Mouse (Mus musculus): ENCODE results near the gene Rad21l. TPM values are rescaled to one million over a fixed set of nuclear protein-coding genes. Genes with fewer than 3 reads are reported as not detected.

The Rad21l gene
- polyA plus RNA-seq, 1 experiment, result not detected

DNA sequence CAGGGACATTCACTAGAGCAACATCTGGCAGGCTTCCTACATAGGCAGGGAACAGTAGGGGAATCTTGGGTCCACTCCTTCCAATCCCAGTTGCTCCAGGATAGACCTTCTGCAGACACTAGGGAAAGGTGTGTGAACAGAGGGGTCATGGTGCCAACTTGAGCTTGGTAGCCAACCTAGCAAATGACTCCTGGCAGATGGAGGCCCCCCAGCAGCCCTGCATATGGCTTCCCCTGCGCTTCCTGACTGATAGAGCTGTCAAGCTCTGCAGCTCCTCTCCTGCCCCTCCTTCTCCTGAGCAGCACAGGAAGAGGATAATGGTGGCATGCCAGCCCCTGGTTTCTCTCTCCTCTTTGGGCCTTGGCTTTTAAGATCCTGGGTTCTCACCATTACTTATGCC, 59.9 kb downstream of the Rad21l start:
- Histone ChIP-seq H3K79me2 (ENCODE audit: control insufficient read depth, insufficient read depth) (no peaks in the 10 kb centered on the region), H3K36me3 (ENCODE audit: control insufficient read depth, insufficient read depth) (no peaks in the 10 kb centered on the region), H3K27me3 (ENCODE audit: control insufficient read depth, insufficient read depth, insufficient read length) (peaks cover 31% of the 10 kb centered on the region), H3ac (ENCODE audit: control insufficient read depth, insufficient read length, low read depth) (no peak overlapping the region), H3K4me3 (ENCODE audit: insufficient read depth, poor library complexity, severe bottlenecking) (no peak overlapping the region), H3K79me3 (ENCODE audit: low read depth) (no peaks in the 10 kb centered on the region)
- TF ChIP-seq CTCF (IDR thresholded peaks at IDR 0.05; ENCODE audit: control insufficient read depth, insufficient read depth, insufficient read length), result no peak
- no peak for TF ChIP-seq CEBPB (IDR thresholded peaks at IDR 0.05; ENCODE audit: low read depth)
- TF ChIP-seq MYOG (IDR thresholded peaks at IDR 0.05; ENCODE audit: control insufficient read depth, extremely low read depth, insufficient read length), result no peak
- no peak for TF ChIP-seq FOSL1 (IDR thresholded peaks at IDR 0.05; ENCODE audit: insufficient read depth, low read length, poor library complexity, severe bottlenecking)
- TF ChIP-seq MYOD1 (IDR thresholded peaks at IDR 0.05; ENCODE audit: control insufficient read depth, insufficient read length, low read depth), result no peak
- no peak for TF ChIP-seq MAX (IDR thresholded peaks at IDR 0.05)
- TF ChIP-seq USF1 (IDR thresholded peaks at IDR 0.05; ENCODE audit: low read depth), result no peak

DNA sequence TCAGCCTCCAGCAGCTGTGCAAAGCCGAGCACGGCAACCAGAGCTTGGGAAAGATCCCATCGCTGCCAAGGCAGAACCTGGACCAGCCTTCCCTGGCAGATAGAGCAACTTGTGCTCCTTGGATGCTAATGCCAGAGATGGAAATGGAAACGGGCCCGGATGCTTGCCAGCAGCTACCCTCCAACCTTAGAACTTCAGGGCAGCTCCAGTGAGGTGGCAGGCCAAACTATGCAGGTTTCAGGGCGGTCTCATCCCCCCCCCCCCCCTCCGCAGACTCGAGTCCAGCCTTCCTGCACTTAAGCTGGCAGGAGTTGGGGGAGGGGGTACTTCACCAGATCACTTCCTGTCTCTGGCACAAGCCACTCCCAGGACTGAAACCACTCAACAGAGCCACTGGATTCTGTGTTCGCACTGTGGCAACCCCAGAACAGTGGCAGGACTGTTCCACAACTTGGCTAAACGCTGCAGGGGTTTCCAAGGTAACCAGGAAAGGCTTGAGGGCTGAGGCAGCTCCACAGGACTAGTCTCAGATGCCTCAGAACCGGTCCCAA, 62.8 kb downstream of the Rad21l start:
- Histone ChIP-seq H3K79me3 (ENCODE audit: low read depth) (no peaks in the 10 kb centered on the region), H3K27me3 (ENCODE audit: control insufficient read depth, insufficient read depth, insufficient read length) (peaks cover 59% of the 10 kb centered on the region), H3K36me3 (ENCODE audit: control insufficient read depth, insufficient read depth) (no peaks in the 10 kb centered on the region), H3ac (ENCODE audit: control insufficient read depth, insufficient read length, low read depth) (no peak overlapping the region), H3K79me2 (ENCODE audit: control insufficient read depth, insufficient read depth) (no peaks in the 10 kb centered on the region), H3K4me3 (ENCODE audit: insufficient read depth, poor library complexity, severe bottlenecking) (no peak overlapping the region)
- no peak for TF ChIP-seq MYOG (IDR thresholded peaks at IDR 0.05; ENCODE audit: control insufficient read depth, extremely low read depth, insufficient read length)
- TF ChIP-seq FOSL1 (IDR thresholded peaks at IDR 0.05; ENCODE audit: insufficient read depth, low read length, poor library complexity, severe bottlenecking), result no peak
- TF ChIP-seq MYOD1 (IDR thresholded peaks at IDR 0.05; ENCODE audit: control insufficient read depth, insufficient read length, low read depth), result no peak
- no peak for TF ChIP-seq CTCF (IDR thresholded peaks at IDR 0.05; ENCODE audit: control insufficient read depth, insufficient read depth, insufficient read length)
- no peak for TF ChIP-seq MAX (IDR thresholded peaks at IDR 0.05)
- TF ChIP-seq USF1 (IDR thresholded peaks at IDR 0.05; ENCODE audit: low read depth), result no peak
- no peak for TF ChIP-seq CEBPB (IDR thresholded peaks at IDR 0.05; ENCODE audit: low read depth)

DNA sequence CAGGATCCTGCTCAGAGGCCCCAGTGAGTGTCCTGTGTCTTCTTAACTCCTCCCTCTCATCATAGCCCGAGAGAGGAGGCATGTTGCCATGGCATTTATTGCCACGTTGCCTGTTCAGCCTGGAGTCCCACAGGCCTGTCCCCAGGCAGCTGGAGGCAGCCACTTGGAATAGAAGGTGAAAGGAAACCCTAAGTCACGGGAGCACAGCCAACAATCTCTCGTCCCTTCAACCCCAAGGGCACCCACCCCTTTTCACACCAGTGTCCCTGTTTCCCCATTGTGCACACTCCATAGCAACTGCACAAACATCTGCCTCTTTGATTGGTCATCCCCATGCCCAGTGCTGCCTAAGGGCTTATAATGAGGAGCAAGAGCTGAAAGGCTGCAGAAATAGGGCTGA, 64.7 kb downstream of the Rad21l start:
- no peaks in the 10 kb centered on the region for H3K36me3 ChIP-seq (ENCODE audit: control insufficient read depth, insufficient read depth)
- H3K79me3 ChIP-seq (ENCODE audit: low read depth), result no peaks in the 10 kb centered on the region
- no peaks in the 10 kb centered on the region for H3K79me2 ChIP-seq (ENCODE audit: control insufficient read depth, insufficient read depth)
- TF ChIP-seq FOSL1 (IDR thresholded peaks at IDR 0.05; ENCODE audit: insufficient read depth, low read length, poor library complexity, severe bottlenecking) (no peak), MYOD1 (IDR thresholded peaks at IDR 0.05; ENCODE audit: control insufficient read depth, insufficient read length, low read depth) (no peak), MAX (IDR thresholded peaks at IDR 0.05) (no peak), CEBPB (IDR thresholded peaks at IDR 0.05; ENCODE audit: low read depth) (no peak), MYOG (IDR thresholded peaks at IDR 0.05; ENCODE audit: control insufficient read depth, extremely low read depth, insufficient read length) (no peak), USF1 (IDR thresholded peaks at IDR 0.05; ENCODE audit: low read depth) (no peak), CTCF (IDR thresholded peaks at IDR 0.05; ENCODE audit: control insufficient read depth, insufficient read depth, insufficient read length) (no peak)
- H3K27me3 ChIP-seq (ENCODE audit: control insufficient read depth, insufficient read depth, insufficient read length), result peaks cover 63% of the 10 kb centered on the region
- H3ac ChIP-seq (ENCODE audit: control insufficient read depth, insufficient read length, low read depth), result no peak overlapping the region
- no peak overlapping the region for H3K4me3 ChIP-seq (ENCODE audit: insufficient read depth, poor library complexity, severe bottlenecking)

DNA sequence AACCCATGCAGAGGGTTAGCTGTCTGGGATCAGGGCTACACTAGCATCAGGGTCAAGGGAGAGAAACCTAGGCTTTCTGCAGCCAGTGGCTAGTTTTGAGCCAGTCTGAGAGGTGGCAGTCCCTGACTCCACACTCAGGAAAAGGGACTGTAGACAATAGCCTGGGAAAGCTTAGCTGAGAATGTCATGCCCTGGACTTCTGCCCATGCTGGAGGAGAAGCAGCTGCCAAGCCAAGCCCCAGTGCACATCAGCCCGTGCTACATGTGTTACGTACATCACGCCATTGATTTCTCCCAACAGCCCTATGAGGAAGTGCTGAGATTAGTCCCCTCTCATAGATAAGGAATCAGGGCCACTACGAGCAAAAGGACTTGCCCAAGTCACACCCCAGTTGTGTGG, 66.2 kb downstream of the Rad21l start:
- TF ChIP-seq CTCF (IDR thresholded peaks at IDR 0.05; ENCODE audit: control insufficient read depth, insufficient read depth, insufficient read length) (no peak), MAX (IDR thresholded peaks at IDR 0.05) (no peak), CEBPB (IDR thresholded peaks at IDR 0.05; ENCODE audit: low read depth) (no peak), USF1 (IDR thresholded peaks at IDR 0.05; ENCODE audit: low read depth) (no peak), MYOG (IDR thresholded peaks at IDR 0.05; ENCODE audit: control insufficient read depth, extremely low read depth, insufficient read length) (no peak), FOSL1 (IDR thresholded peaks at IDR 0.05; ENCODE audit: insufficient read depth, low read length, poor library complexity, severe bottlenecking) (no peak), MYOD1 (IDR thresholded peaks at IDR 0.05; ENCODE audit: control insufficient read depth, insufficient read length, low read depth) (no peak)
- Histone ChIP-seq H3K4me3 (ENCODE audit: insufficient read depth, poor library complexity, severe bottlenecking) (no peak overlapping the region), H3K79me2 (ENCODE audit: control insufficient read depth, insufficient read depth) (no peaks in the 10 kb centered on the region), H3K27me3 (ENCODE audit: control insufficient read depth, insufficient read depth, insufficient read length) (peaks cover 60% of the 10 kb centered on the region), H3ac (ENCODE audit: control insufficient read depth, insufficient read length, low read depth) (no peak overlapping the region), H3K79me3 (ENCODE audit: low read depth) (no peaks in the 10 kb centered on the region), H3K36me3 (ENCODE audit: control insufficient read depth, insufficient read depth) (no peaks in the 10 kb centered on the region)

DNA sequence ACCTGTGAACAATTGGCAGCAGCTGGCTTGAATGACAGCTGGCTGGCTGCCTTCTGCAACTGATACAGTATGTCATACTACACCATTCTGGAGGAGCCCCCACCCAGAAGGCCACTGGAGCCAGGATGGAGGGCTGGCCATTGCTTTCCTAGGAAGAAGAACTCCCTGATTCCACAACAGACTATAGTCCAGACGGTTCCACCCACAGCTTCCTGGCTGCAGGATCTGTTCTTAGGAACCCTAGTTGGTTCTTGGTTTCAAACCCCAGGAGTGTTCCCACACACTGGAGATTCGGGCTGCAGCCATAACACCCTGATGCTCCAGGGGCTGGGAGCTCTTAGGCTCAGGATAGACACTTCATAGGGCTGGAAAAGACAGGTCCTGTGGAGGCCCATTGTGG, 70.3 kb downstream of the Rad21l start:
- Histone ChIP-seq H3ac (ENCODE audit: control insufficient read depth, insufficient read length, low read depth) (no peak overlapping the region), H3K4me3 (ENCODE audit: insufficient read depth, poor library complexity, severe bottlenecking) (no peak overlapping the region), H3K27me3 (ENCODE audit: control insufficient read depth, insufficient read depth, insufficient read length) (peaks cover 76% of the 10 kb centered on the region), H3K79me2 (ENCODE audit: control insufficient read depth, insufficient read depth) (no peaks in the 10 kb centered on the region), H3K36me3 (ENCODE audit: control insufficient read depth, insufficient read depth) (no peaks in the 10 kb centered on the region), H3K79me3 (ENCODE audit: low read depth) (no peaks in the 10 kb centered on the region)
- TF ChIP-seq FOSL1 (IDR thresholded peaks at IDR 0.05; ENCODE audit: insufficient read depth, low read length, poor library complexity, severe bottlenecking) (no peak), MYOG (IDR thresholded peaks at IDR 0.05; ENCODE audit: control insufficient read depth, extremely low read depth, insufficient read length) (no peak), MYOD1 (IDR thresholded peaks at IDR 0.05; ENCODE audit: control insufficient read depth, insufficient read length, low read depth) (no peak), CEBPB (IDR thresholded peaks at IDR 0.05; ENCODE audit: low read depth) (no peak), CTCF (IDR thresholded peaks at IDR 0.05; ENCODE audit: control insufficient read depth, insufficient read depth, insufficient read length) (no peak), USF1 (IDR thresholded peaks at IDR 0.05; ENCODE audit: low read depth) (no peak), MAX (IDR thresholded peaks at IDR 0.05) (no peak)

Other genes starting within 250 kb of the Rad21l start
- not detected for gene 4921509C19Rik, start 192.4 kb downstream of the Rad21l start, polyA plus RNA-seq (2012; fragmentation: generic; extraction: Trizol)
- 141 TPM for gene Nsfl1c, start 174.4 kb downstream of the Rad21l start, polyA plus RNA-seq (2012; fragmentation: generic; extraction: Trizol)
- 595 TPM for gene Fkbp1a, start 126.0 kb downstream of the Rad21l start, polyA plus RNA-seq (2012; fragmentation: generic; extraction: Trizol)
- 0.30 TPM for gene Sdcbp2, start 95.9 kb downstream of the Rad21l start, polyA plus RNA-seq (2012; fragmentation: generic; extraction: Trizol)
- not detected for gene Snph, start 35.9 kb downstream of the Rad21l start, polyA plus RNA-seq (2012; fragmentation: generic; extraction: Trizol)
- 0.02 TPM for gene Tmem74b, start 33.5 kb upstream of the Rad21l start, polyA plus RNA-seq (2012; fragmentation: generic; extraction: Trizol)
- gene Psmf1, start 75.7 kb upstream of the Rad21l start, polyA plus RNA-seq (2012; fragmentation: generic; extraction: Trizol), result 27.9 TPM
- gene Rspo4, start 174.4 kb upstream of the Rad21l start, polyA plus RNA-seq (2012; fragmentation: generic; extraction: Trizol), result not detected
- gene Angpt4, start 242.7 kb upstream of the Rad21l start, polyA plus RNA-seq (2012; fragmentation: generic; extraction: Trizol), result 0.06 TPM

Measured in C2C12 (cell line).